Mouse (Mus musculus) activated CD4-positive, CD25-positive, alpha-beta regulatory T cell (primary cell): ENCODE measurements around the gene Atg7. TPM values are rescaled to one million over a fixed set of nuclear protein-coding genes. Genes with fewer than 3 reads are reported as not detected.

Source experiments
- polyA plus RNA-seq, 2 experiments: library from polyadenylated mRNA; unstranded; fragments of 100-300 nt; shearing (Covaris generic); gene quantifications; one replicate each; pipeline ENCODE4 v1.2.1; 2017

Atg7 gene
- polyA plus RNA-seq, result 10 to 100 TPM; 21.1 to 29.0 TPM

GRCm38 (mm10) chr6:114642601-114643528 is at the start of gene Atg7:
Atg7 (plus strand) TSS chr6:114643097.

Other genes with a start within 250 kb of the Atg7 start
- gene Hrh1, start 245.2 kb upstream of the Atg7 start, polyA plus RNA-seq, result not detected